Mouse (Mus musculus): ENCODE results near the gene Hsd17b7. TPM values are rescaled to one million over a fixed set of nuclear protein-coding genes. Genes with fewer than 3 reads are reported as not detected.

The Hsd17b7 gene
- polyA plus RNA-seq, 1 experiment from 2014 or later: 17.3 TPM

GRCm38 (mm10) chr1:169986166-169986565 lies 17.1 kb upstream of the Hsd17b7 start:
- ATAC-seq (replicated peaks; ENCODE audit: extremely low read depth, insufficient read depth, low FRiP score): no peak
- H3K27me3 ChIP-seq (ENCODE audit: control insufficient read depth, insufficient read depth, low read length): no peaks in the 10 kb centered on the region
- H3K4me1 ChIP-seq (ENCODE audit: control insufficient read depth, insufficient read depth, low read length): no peaks in the 10 kb centered on the region
- no peak overlapping the region for H3K4me3 ChIP-seq (ENCODE audit: low read length)
- no peak overlapping the region for H3K4me2 ChIP-seq (ENCODE audit: low read depth, low read length)
- WGBS: 43% methylated on average over 1 of the region's 1 CpGs
- H3K36me3 ChIP-seq (ENCODE audit: control insufficient read depth, insufficient read depth): peaks cover 8% of the 10 kb centered on the region; the same call in 1 of the 2 replicates
- no peak overlapping the region for H3K9ac ChIP-seq (ENCODE audit: low read length)
- no peaks in the 10 kb centered on the region for H3K9me3 ChIP-seq (replicated peaks; ENCODE audit: control insufficient read depth, low read length)
- H3K27ac ChIP-seq (ENCODE audit: low read length): no peak overlapping the region

- no peak for ATAC-seq (replicated peaks; ENCODE audit: extremely low read depth, insufficient read depth, low FRiP score)
- no peaks in the 10 kb centered on the region for H3K27me3 ChIP-seq (ENCODE audit: control insufficient read depth, insufficient read depth, low read length)
- H3K36me3 ChIP-seq (ENCODE audit: control insufficient read depth, insufficient read depth): no peaks in the 10 kb centered on the region
- H3K9ac ChIP-seq (ENCODE audit: low read length): no peak overlapping the region
- H3K4me3 ChIP-seq (ENCODE audit: low read length): no peak overlapping the region
- H3K4me2 ChIP-seq (ENCODE audit: low read depth, low read length): no peak overlapping the region
- H3K9me3 ChIP-seq (replicated peaks; ENCODE audit: control insufficient read depth, low read length): no peaks in the 10 kb centered on the region
- WGBS: 77% methylated on average over 4 of the region's 4 CpGs
- H3K4me1 ChIP-seq (ENCODE audit: control insufficient read depth, insufficient read depth, low read length): no peaks in the 10 kb centered on the region; the same call in 1 of the 2 replicates
- no peak overlapping the region for H3K27ac ChIP-seq (ENCODE audit: low read length)
Measured at GRCm38 (mm10) chr1:169977621-169978020, 8.6 kb upstream of the Hsd17b7 start.

- H3K27ac ChIP-seq (ENCODE audit: low read length): peak overlapping the region; percentile 36
- H3K27me3 ChIP-seq (ENCODE audit: control insufficient read depth, insufficient read depth, low read length): no peaks in the 10 kb centered on the region
- no peaks in the 10 kb centered on the region; the same call in 1 of the 2 replicates for H3K36me3 ChIP-seq (ENCODE audit: control insufficient read depth, insufficient read depth)
- peaks cover 15% of the 10 kb centered on the region for H3K4me1 ChIP-seq (ENCODE audit: control insufficient read depth, insufficient read depth, low read length)
- H3K9ac ChIP-seq (ENCODE audit: low read length): no peak overlapping the region
- H3K4me3 ChIP-seq (ENCODE audit: low read length): no peak overlapping the region
- 20% methylated on average over 2 of the region's 2 CpGs for WGBS
- ATAC-seq (replicated peaks; ENCODE audit: extremely low read depth, insufficient read depth, low FRiP score): no peak
- no peaks in the 10 kb centered on the region for H3K9me3 ChIP-seq (replicated peaks; ENCODE audit: control insufficient read depth, low read length)
- H3K4me2 ChIP-seq (ENCODE audit: low read depth, low read length): no peak overlapping the region
Measured at GRCm38 (mm10) chr1:169971998-169972397, 3.0 kb upstream of the Hsd17b7 start.

GRCm38 (mm10) chr1:169970936-169971335 lies 1.9 kb upstream of the Hsd17b7 start:
- H3K4me2 ChIP-seq (ENCODE audit: low read depth, low read length): no peak overlapping the region
- no peaks in the 10 kb centered on the region for H3K27me3 ChIP-seq (ENCODE audit: control insufficient read depth, insufficient read depth, low read length)
- no peak for ATAC-seq (replicated peaks; ENCODE audit: extremely low read depth, insufficient read depth, low FRiP score)
- H3K4me1 ChIP-seq (ENCODE audit: control insufficient read depth, insufficient read depth, low read length): peaks cover 15% of the 10 kb centered on the region
- no peaks in the 10 kb centered on the region; the same call in 1 of the 2 replicates for H3K36me3 ChIP-seq (ENCODE audit: control insufficient read depth, insufficient read depth)
- no peak overlapping the region for H3K9ac ChIP-seq (ENCODE audit: low read length)
- H3K4me3 ChIP-seq (ENCODE audit: low read length): no peak overlapping the region
- H3K9me3 ChIP-seq (replicated peaks; ENCODE audit: control insufficient read depth, low read length): no peaks in the 10 kb centered on the region
- WGBS: 92% methylated on average over 4 of the region's 4 CpGs
- H3K27ac ChIP-seq (ENCODE audit: low read length): no peak overlapping the region

- H3K9me3 ChIP-seq (replicated peaks; ENCODE audit: control insufficient read depth, low read length): no peaks in the 10 kb centered on the region
- under 1% methylated on average over 8 of the region's 9 CpGs for WGBS
- peak overlapping the region; percentile 89 for H3K4me2 ChIP-seq (ENCODE audit: low read depth, low read length)
- ATAC-seq (replicated peaks; ENCODE audit: extremely low read depth, insufficient read depth, low FRiP score): peak; percentile 42
- peak overlapping the region; percentile 90 for H3K27ac ChIP-seq (ENCODE audit: low read length)
- peak overlapping the region; percentile 79 for H3K4me3 ChIP-seq (ENCODE audit: low read length)
- peaks cover 10% of the 10 kb centered on the region for H3K36me3 ChIP-seq (ENCODE audit: control insufficient read depth, insufficient read depth)
- peaks cover 15% of the 10 kb centered on the region for H3K4me1 ChIP-seq (ENCODE audit: control insufficient read depth, insufficient read depth, low read length)
- no peaks in the 10 kb centered on the region for H3K27me3 ChIP-seq (ENCODE audit: control insufficient read depth, insufficient read depth, low read length)
- H3K9ac ChIP-seq (ENCODE audit: low read length): peak overlapping the region; percentile 73
Measured at GRCm38 (mm10) chr1:169969516-169969886, 460 bp upstream of the Hsd17b7 start.

GRCm38 (mm10) chr1:169953106-169953505 lies 15.9 kb downstream of the Hsd17b7 start:
- no peak overlapping the region for H3K4me3 ChIP-seq (ENCODE audit: low read length)
- no peaks in the 10 kb centered on the region for H3K9me3 ChIP-seq (replicated peaks; ENCODE audit: control insufficient read depth, low read length)
- no peaks in the 10 kb centered on the region for H3K27me3 ChIP-seq (ENCODE audit: control insufficient read depth, insufficient read depth, low read length)
- H3K36me3 ChIP-seq (ENCODE audit: control insufficient read depth, insufficient read depth): peaks cover 54% of the 10 kb centered on the region
- H3K4me1 ChIP-seq (ENCODE audit: control insufficient read depth, insufficient read depth, low read length): 0 out of 2 replicates have a peak, but pooled peaks cover 2% of the 10 kb centered on the region
- H3K27ac ChIP-seq (ENCODE audit: low read length): no peak overlapping the region
- ATAC-seq (replicated peaks; ENCODE audit: extremely low read depth, insufficient read depth, low FRiP score): no peak
- no peak overlapping the region for H3K4me2 ChIP-seq (ENCODE audit: low read depth, low read length)
- WGBS: 91% methylated on average over 10 of the region's 10 CpGs
- no peak overlapping the region for H3K9ac ChIP-seq (ENCODE audit: low read length)

- Histone ChIP-seq H3K36me3 (ENCODE audit: control insufficient read depth, insufficient read depth) (peaks cover 49% of the 10 kb centered on the region), H3K4me1 (ENCODE audit: control insufficient read depth, insufficient read depth, low read length) (0 out of 2 replicates have a peak, but pooled peaks cover 2% of the 10 kb centered on the region), H3K9ac (ENCODE audit: low read length) (no peak overlapping the region), H3K4me3 (ENCODE audit: low read length) (no peak overlapping the region), H3K4me2 (ENCODE audit: low read depth, low read length) (no peak overlapping the region), H3K9me3 (replicated peaks; ENCODE audit: control insufficient read depth, low read length) (no peaks in the 10 kb centered on the region), H3K27ac (ENCODE audit: low read length) (no peak overlapping the region), H3K27me3 (ENCODE audit: control insufficient read depth, insufficient read depth, low read length) (no peaks in the 10 kb centered on the region)
- no peak for ATAC-seq (replicated peaks; ENCODE audit: extremely low read depth, insufficient read depth, low FRiP score)
- WGBS: 93% methylated on average over 10 of the region's 10 CpGs
Measured at GRCm38 (mm10) chr1:169952636-169953035, 16.4 kb downstream of the Hsd17b7 start.

- H3K4me2 ChIP-seq (ENCODE audit: low read depth, low read length): no peak overlapping the region
Measured at GRCm38 (mm10) chr1:169951561-169951960, 17.5 kb downstream of the Hsd17b7 start.

GRCm38 (mm10) chr1:169950651-169951050 lies 18.4 kb downstream of the Hsd17b7 start:
- H3K4me2 ChIP-seq (ENCODE audit: low read depth, low read length): no peak overlapping the region
- H3K36me3 ChIP-seq (ENCODE audit: control insufficient read depth, insufficient read depth): peaks cover 37% of the 10 kb centered on the region
- no peak overlapping the region for H3K9ac ChIP-seq (ENCODE audit: low read length)
- ATAC-seq (replicated peaks; ENCODE audit: extremely low read depth, insufficient read depth, low FRiP score): no peak
- no peaks in the 10 kb centered on the region for H3K27me3 ChIP-seq (ENCODE audit: control insufficient read depth, insufficient read depth, low read length)
- H3K4me1 ChIP-seq (ENCODE audit: control insufficient read depth, insufficient read depth, low read length): 0 out of 2 replicates have a peak, but pooled peaks cover 2% of the 10 kb centered on the region
- 96% methylated on average over 4 of the region's 4 CpGs for WGBS
- H3K4me3 ChIP-seq (ENCODE audit: low read length): no peak overlapping the region
- no peak overlapping the region for H3K27ac ChIP-seq (ENCODE audit: low read length)
- H3K9me3 ChIP-seq (replicated peaks; ENCODE audit: control insufficient read depth, low read length): no peaks in the 10 kb centered on the region

More at GRCm38 (mm10) chr1:169951561-169951960, 17.5 kb downstream of the Hsd17b7 start:
- 92% methylated on average over 6 of the region's 6 CpGs for WGBS
- Histone ChIP-seq H3K4me3 (ENCODE audit: low read length) (no peak overlapping the region), H3K27me3 (ENCODE audit: control insufficient read depth, insufficient read depth, low read length) (no peaks in the 10 kb centered on the region), H3K36me3 (ENCODE audit: control insufficient read depth, insufficient read depth) (peaks cover 44% of the 10 kb centered on the region), H3K9ac (ENCODE audit: low read length) (no peak overlapping the region), H3K27ac (ENCODE audit: low read length) (no peak overlapping the region), H3K4me1 (ENCODE audit: control insufficient read depth, insufficient read depth, low read length) (0 out of 2 replicates have a peak, but pooled peaks cover 2% of the 10 kb centered on the region), H3K9me3 (replicated peaks; ENCODE audit: control insufficient read depth, low read length) (no peaks in the 10 kb centered on the region)
- no peak for ATAC-seq (replicated peaks; ENCODE audit: extremely low read depth, insufficient read depth, low FRiP score)
